Mouse (Mus musculus) embryonic facial prominence, embryonic 13.5 days (tissue): ENCODE results near the gene Nrxn2. TPM values are rescaled to one million over a fixed set of nuclear protein-coding genes. Genes with fewer than 3 reads are reported as not detected.
A peak's percentile ranks its signal among the peaks of the same experiment; 100 is the strongest.

ENCODE experiments used
- ATAC-seq: fragments of 200-750 bp; cut with Nextera tagmentation; 2 replicates; pipeline ENCODE4 v1.8.0; 2017; ENCODE audit warnings: low read depth; ENCODE audit not compliant: insufficient number of reproducible peaks, insufficient read depth, low FRiP score, low TSS enrichment
- H3K27ac ChIP-seq: fragments of 300-500 bp; sonication (generic); 2 replicates; pipeline ENCODE4 v1.5.1; 2015; ENCODE audit warnings: moderate library complexity, mild to moderate bottlenecking, inconsistent platforms
- H3K27me3 ChIP-seq: fragments of 300-500 bp; sonication (generic); 2 replicates; pipeline ENCODE4 v1.6.1; 2015; ENCODE audit warnings: mild to moderate bottlenecking, inconsistent platforms
- H3K36me3 ChIP-seq: fragments of 300-500 bp; sonication (generic); 2 replicates; pipeline ENCODE4 v1.6.1; 2015; ENCODE audit warnings: mild to moderate bottlenecking, inconsistent platforms
- H3K4me1 ChIP-seq: fragments of 300-500 bp; sonication (generic); 2 replicates; pipeline ENCODE4 v1.6.1; 2015; ENCODE audit warnings: inconsistent platforms
- H3K4me2 ChIP-seq: fragments of 300-500 bp; sonication (generic); 2 replicates; pipeline ENCODE4 v1.6.1; 2015; ENCODE audit warnings: moderate library complexity, mild to moderate bottlenecking, inconsistent platforms
- H3K4me3 ChIP-seq: fragments of 300-500 bp; sonication (generic); 2 replicates; pipeline ENCODE4 v1.5.1; 2015; ENCODE audit warnings: mild to moderate bottlenecking, inconsistent platforms
- H3K9ac ChIP-seq: fragments of 300-500 bp; sonication (generic); 2 replicates; pipeline ENCODE4 v1.6.1; 2015; ENCODE audit warnings: mild to moderate bottlenecking, inconsistent platforms
- H3K9me3 ChIP-seq: fragments of 300-500 bp; sonication (generic); 2 replicates; pipeline ENCODE4 v1.6.1; 2016; ENCODE audit warnings: inconsistent platforms
- WGBS: fragments of 180-500 bp; shearing (Covaris S2); methylation state at CpG from one replicate; pipeline ENCODE4 v1.1.7; 2015; ENCODE audit warnings: mixed read lengths; 5-methylcytosine and 5-hydroxymethylcytosine counted together
- polyA plus RNA-seq: library from polyadenylated mRNA; unstranded; fragments of >200 nt; fragmentation: Nextera tagmentation; extraction: Ambion mirVana; gene quantifications from 2 replicates; pipeline ENCODE4 v1.2.1, GENCODE M21; 2015

Nrxn2 gene
- polyA plus RNA-seq, 1 experiment from 2014 or later: 2.0 TPM

DNA sequence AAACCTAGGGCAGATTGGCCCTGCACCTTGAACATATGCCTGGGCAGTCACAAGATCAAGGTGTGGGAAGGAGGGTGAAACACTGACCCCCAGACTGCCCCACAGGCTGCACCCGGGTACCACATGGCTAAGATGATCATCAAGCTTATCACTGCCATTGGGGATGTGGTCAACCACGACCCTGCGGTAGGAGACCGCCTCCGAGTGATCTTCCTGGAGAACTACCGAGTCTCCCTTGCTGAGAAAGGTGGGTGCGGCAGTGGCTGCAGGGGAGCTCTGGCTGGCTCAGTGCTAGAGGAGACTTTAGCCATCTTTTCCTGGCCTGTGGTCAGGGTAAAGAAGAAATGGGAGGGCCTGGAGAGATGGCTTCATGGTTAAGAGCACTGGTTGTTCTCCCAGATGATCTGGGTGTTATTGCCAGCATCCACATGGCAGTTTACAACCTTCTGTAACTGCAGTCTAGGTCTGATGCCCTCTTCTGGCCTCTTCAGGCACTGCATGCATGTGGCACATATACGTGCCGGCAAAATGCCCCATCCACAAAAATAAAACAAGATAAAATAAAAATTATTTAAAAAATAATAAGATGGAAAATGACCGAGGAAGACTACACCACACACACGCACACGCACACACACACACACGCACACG is 25.7 kb upstream of the Nrxn2 start:
- Histone ChIP-seq H3K36me3 (no peaks in the 10 kb centered on the region), H3K9me3 (no peaks in the 10 kb centered on the region), H3K4me3 (no peak overlapping the region), H3K27me3 (peaks cover 21% of the 10 kb centered on the region), H3K4me1 (peaks cover 10% of the 10 kb centered on the region), H3K4me2 (no peak overlapping the region), H3K9ac (no peak overlapping the region), H3K27ac (no peak overlapping the region)
- WGBS: 90% methylated on average over 14 of the region's 14 CpGs
- ATAC-seq: no peak

DNA sequence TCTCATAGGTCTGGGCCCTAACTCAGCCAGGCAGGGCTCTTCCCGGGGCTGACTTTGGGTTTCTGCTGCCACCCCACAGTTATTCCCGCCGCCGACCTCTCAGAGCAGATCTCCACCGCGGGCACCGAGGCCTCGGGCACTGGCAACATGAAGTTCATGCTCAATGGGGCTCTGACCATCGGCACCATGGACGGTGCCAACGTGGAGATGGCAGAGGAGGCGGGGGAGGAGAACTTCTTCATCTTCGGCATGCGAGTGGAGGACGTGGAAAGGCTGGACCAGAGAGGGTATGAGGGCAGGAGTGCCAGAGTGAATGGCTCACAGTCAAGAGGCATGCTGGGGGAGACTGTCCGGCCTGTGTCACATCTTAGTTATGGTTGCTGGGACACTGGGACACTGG is 24.9 kb upstream of the Nrxn2 start:
- no peak overlapping the region for H3K27ac ChIP-seq
- H3K4me2 ChIP-seq: no peak overlapping the region
- H3K4me3 ChIP-seq: no peak overlapping the region
- peaks cover 14% of the 10 kb centered on the region for H3K4me1 ChIP-seq
- H3K36me3 ChIP-seq: no peaks in the 10 kb centered on the region
- no peak overlapping the region for H3K9ac ChIP-seq
- H3K9me3 ChIP-seq: no peaks in the 10 kb centered on the region
- peaks cover 26% of the 10 kb centered on the region for H3K27me3 ChIP-seq
- WGBS: 84% methylated on average over 16 of the region's 16 CpGs
- no peak for ATAC-seq

DNA sequence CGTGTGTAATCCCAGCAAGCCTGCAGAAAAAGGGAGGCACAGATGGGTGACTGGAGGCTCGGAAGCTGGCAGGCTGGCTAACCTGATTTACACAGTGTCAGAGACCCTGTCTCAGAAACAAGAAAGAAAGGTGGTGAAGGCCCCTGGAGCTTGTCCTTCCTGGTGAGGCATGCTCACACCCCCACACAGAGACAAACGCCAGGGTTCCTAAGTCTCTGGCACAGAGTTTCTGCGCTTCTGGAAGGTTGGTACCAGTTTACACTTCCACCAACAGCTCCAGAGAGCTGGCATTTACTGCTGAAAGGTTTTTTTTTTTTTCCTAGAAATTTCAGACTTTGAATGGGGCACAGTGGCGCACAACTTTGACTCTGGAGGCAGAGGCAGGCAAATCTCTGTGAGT is 22.3 kb upstream of the Nrxn2 start:
- peaks cover 41% of the 10 kb centered on the region for H3K27me3 ChIP-seq
- no peak overlapping the region for H3K9ac ChIP-seq
- no peak for ATAC-seq
- peaks cover 29% of the 10 kb centered on the region for H3K4me1 ChIP-seq
- H3K4me2 ChIP-seq: no peak overlapping the region
- H3K27ac ChIP-seq: no peak overlapping the region
- no peaks in the 10 kb centered on the region for H3K9me3 ChIP-seq
- WGBS: 90% methylated on average over 5 of the region's 5 CpGs
- no peak overlapping the region for H3K4me3 ChIP-seq
- no peaks in the 10 kb centered on the region for H3K36me3 ChIP-seq

DNA sequence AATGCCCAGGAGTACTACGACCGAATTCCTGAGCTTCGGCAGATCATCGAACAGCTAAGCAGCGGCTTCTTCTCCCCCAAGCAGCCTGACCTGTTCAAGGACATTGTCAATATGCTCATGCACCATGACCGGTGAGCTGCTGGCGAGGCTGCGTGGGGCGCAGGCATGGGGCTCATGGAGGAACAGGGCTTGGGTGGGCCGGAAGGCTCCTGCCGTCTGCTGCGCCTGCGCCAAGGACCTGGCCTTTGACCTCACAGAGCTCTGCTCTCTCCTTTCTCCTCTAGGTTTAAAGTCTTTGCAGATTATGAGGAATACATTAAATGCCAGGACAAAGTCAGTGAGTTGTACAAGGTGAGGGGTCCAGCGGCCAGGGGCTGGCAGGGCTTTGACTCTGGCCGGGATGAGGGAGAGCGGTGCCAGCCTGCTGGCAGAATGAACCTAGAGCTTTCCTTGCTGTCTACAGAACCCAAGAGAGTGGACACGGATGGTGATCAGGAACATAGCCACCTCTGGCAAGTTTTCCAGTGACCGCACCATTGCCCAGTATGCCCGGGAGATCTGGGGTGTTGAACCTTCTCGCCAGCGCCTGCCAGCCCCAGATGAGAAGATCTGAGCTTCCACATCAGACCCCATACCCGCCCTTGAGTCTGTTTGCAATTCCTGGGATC is 20.8 kb upstream of the Nrxn2 start:
- H3K27ac ChIP-seq: no peak overlapping the region
- no peak overlapping the region for H3K9ac ChIP-seq
- peaks cover 55% of the 10 kb centered on the region for H3K27me3 ChIP-seq
- no peak for ATAC-seq
- 82% methylated on average over 22 of the region's 22 CpGs for whole genome bisulfite sequencing
- no peak overlapping the region for H3K4me2 ChIP-seq
- H3K4me1 ChIP-seq: peaks cover 42% of the 10 kb centered on the region
- H3K36me3 ChIP-seq: no peaks in the 10 kb centered on the region
- H3K4me3 ChIP-seq: no peak overlapping the region
- H3K9me3 ChIP-seq: no peaks in the 10 kb centered on the region

DNA sequence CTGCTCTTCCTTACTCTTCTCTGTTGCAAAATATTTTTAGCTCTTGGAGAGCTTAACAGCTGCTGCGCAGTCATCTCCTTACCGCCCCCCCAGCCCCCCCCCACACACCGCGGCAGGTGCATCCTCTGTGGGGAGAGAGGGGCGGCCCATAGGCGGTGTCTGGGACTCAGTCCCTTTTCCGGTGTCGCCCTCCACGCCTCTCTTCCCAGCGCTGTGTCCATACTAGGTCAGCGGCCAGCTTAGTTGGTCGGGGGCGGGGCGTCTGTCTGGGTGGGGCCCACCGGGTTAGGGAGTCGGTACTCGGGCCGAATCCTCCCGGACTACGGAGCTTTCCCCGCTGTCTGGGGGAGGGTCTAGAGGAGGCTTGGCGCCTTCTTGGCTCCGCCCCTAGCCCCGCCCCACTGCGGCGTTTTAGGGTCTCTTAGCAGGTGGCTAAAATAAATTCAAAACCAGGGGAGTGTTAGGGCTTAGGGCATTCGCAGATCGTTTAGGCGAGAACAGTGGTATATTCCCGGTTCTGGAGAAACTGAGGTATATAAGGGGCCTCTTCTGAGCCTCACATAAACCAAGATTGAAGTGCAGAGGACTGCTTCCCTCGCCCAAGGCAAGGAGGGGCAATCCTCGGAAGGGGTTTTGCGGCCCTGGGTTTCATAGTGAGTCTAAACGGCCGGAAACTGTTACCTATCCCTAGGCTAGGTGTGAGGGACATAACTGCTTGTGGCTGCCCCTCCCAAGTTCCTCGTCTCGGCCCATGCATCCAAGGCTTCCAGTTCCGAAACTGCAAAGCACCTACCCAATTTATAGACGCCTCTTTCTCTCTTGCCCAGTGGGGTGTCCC is 19.9 kb upstream of the Nrxn2 start:
- peak overlapping the region; percentile 64 for H3K4me3 ChIP-seq
- peak; percentile 49 for ATAC-seq
- H3K36me3 ChIP-seq: no peaks in the 10 kb centered on the region
- peak overlapping the region; percentile 7; the same call in 1 of the 2 replicates for H3K27ac ChIP-seq
- H3K4me1 ChIP-seq: peaks cover 49% of the 10 kb centered on the region
- WGBS: under 1% methylated on average over 39 of the region's 39 CpGs
- H3K9ac ChIP-seq: peak overlapping the region; percentile 75; the same call in 1 of the 2 replicates
- H3K4me2 ChIP-seq: peak overlapping the region; percentile 99
- H3K9me3 ChIP-seq: no peaks in the 10 kb centered on the region
- peaks cover 65% of the 10 kb centered on the region for H3K27me3 ChIP-seq

DNA sequence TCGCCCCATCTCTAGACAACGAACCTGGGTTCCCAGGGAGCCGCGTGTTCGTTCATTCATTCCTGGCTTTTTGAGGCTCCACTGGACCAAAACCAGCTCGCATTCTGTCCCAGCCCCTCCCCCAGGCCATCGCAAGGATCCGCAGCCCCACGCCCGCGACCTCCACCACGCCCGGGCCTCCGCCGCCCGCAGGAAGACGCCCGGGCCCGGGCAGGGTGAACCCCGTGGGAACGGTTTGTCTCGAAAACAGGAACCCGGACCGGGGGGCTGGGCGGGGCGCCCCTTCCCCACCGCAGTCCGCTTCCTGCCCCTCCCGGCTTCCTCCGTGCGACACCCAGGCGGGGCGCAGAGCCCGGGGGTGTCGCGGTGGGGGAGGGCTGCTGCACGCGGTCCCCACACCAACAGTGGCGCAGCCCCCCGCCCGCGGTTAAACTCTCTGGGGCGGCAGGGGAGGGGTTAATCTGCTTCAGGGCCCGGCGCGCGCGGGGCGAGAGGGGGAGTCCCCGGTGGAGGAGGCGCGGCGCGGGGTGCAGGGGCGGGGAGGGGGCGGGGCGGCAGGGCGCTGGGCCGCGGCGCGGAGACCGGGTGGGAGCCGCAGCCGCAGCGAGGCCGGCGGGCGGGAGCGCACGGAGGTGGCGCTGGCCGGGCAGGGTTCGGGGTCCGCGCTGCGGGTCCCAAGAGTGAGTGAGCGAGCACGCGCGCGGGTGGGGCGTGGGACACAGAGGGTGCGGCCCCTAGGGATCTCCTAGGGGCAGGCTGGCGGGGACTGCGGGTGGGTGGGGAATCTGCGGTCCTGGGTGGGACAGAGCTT is 19.0 kb upstream of the Nrxn2 start, which contains the start of gene Rasgrp2:
Rasgrp2 (plus strand) TSS at position 56 of the 811 bp plus-strand sequence.
- Histone ChIP-seq H3K9me3 (no peaks in the 10 kb centered on the region), H3K9ac (peak within 1 kb of the TSS; percentile 75), H3K36me3 (no peaks in the 10 kb centered on the region), H3K4me1 (peaks cover 49% of the 10 kb centered on the region), H3K4me3 (peak within 1 kb of the TSS; percentile 64), H3K27me3 (peaks cover 68% of the 10 kb centered on the region), H3K27ac (peak within 1 kb of the TSS; percentile 33), H3K4me2 (peak within 1 kb of the TSS; percentile 99)
- no peak for ATAC-seq
- WGBS: under 1% methylated on average over 79 of the region's 87 CpGs

DNA sequence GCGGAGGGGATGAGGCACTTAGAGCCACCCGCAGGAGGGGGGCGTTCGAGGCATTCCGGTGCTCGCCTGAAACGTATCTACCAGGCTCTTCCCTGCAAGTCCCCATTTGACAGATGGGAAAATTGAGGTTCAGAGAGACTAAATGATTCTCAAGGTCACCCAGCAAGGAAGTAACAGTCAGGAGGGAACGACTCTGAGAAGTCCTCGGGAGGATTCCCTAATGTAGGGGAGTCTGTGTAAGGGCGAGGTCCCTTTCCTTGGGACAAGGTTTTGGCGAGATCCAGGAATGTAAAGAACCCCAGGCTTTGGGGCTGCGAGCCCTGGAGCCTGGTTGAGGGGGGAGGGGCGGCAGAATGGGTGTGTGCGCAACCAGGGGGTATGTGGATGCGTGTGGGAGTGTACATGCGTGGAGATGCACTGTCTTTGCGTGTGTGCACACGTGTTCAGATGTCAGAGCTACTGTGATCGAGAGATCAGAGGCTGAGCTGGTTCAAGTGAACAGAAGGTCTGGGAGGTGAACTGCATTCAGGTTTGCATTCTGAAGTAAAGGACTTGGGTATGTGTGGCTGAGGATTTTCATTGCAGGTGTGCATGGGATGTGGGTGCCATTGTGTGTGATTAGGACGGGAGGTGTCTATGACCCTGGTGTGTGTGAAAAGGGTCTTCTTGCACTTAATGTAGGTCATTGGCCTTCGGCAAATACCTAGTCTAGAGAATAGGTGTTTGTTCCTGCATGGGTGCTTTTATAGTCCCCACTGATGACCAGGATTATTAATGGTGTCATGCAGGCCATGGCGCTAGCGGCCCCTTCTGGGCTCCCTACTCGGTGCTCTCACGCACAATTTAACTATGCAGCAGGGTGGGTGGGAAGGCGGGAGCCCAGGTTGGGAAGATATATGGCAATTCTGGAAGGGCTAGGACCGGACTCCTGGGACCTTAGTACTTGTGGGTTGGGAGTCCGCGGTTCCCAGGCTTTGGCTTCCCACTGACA is 18.1 kb upstream of the Nrxn2 start:
- no peaks in the 10 kb centered on the region for H3K9me3 ChIP-seq
- no peaks in the 10 kb centered on the region for H3K36me3 ChIP-seq
- peaks cover 68% of the 10 kb centered on the region for H3K27me3 ChIP-seq
- H3K4me1 ChIP-seq: peaks cover 49% of the 10 kb centered on the region
- peak overlapping the region; percentile 99 for H3K4me2 ChIP-seq
- no peak for ATAC-seq
- peak overlapping the region; percentile 75 for H3K9ac ChIP-seq
- H3K4me3 ChIP-seq: peak overlapping the region; percentile 64
- H3K27ac ChIP-seq: peak overlapping the region; percentile 33; the same call in 1 of the 2 replicates
- 4% methylated on average over 29 of the region's 29 CpGs for WGBS

DNA sequence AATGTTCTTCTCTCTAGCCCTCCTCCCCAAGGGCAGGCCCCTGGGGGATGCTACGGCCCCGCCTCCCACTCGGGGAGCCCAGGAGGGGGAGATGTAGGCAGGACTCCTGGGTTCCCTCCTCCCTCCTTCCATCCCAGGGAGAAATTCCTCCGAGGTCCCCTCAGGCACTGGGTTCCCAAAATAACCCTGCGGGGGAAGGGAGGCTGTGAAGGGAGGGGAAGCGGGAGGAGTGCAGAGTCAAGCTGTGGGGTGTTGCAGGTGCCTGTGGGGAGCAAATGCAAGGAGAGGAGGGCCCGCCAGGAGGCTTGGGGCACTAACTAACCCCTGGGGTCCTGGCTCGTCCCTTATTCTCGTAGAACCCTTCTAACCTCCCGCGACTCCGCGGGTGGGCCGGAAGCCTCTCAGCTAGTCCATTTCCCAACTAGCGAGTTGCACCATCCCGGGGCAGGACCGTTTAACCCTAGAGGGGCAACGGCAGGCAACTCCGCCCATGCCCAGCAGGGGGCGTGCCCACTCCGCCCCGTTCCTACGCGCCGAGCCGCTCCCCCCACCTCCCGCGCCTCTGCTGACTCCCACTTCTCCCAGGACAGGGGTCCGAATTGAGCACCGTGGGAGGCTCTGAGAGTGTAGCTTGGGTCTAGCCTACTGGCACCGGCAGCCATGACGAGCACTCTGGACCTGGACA is 17.3 kb upstream of the Nrxn2 start:
- Histone ChIP-seq H3K9ac (peak overlapping the region; percentile 68), H3K27me3 (peaks cover 68% of the 10 kb centered on the region), H3K4me3 (peak overlapping the region; percentile 64), H3K4me2 (peak overlapping the region; percentile 99), H3K9me3 (no peaks in the 10 kb centered on the region), H3K4me1 (peaks cover 49% of the 10 kb centered on the region), H3K36me3 (no peaks in the 10 kb centered on the region), H3K27ac (peak overlapping the region; percentile 28; the same call in 1 of the 2 replicates)
- WGBS: under 1% methylated on average over 32 of the region's 32 CpGs
- no peak for ATAC-seq

DNA sequence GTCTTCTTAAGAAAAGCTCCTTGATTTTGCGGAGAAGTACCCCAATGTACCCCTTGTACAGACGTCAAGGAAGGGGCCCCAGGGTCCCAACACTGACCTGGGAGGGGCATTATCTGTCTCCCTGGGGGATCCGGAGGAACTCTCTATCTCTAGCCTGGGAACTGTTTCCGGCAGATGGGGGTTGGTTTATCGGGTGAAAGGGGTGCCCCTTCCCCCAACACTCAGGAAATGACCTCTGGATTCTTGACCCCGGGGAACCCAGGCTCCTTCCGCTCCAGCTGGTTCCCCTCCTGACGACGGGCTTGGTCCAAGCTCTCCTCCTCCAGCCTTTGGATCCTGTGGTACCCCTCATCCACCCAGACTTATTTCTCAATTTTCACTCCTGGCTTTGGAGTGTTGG is 16.6 kb upstream of the Nrxn2 start:
- peaks cover 68% of the 10 kb centered on the region for H3K27me3 ChIP-seq
- H3K4me2 ChIP-seq: peak overlapping the region; percentile 99
- 8% methylated on average over 9 of the region's 9 CpGs for WGBS
- H3K4me3 ChIP-seq: peak overlapping the region; percentile 64
- peak overlapping the region; percentile 68; the same call in 1 of the 2 replicates for H3K9ac ChIP-seq
- H3K4me1 ChIP-seq: peaks cover 49% of the 10 kb centered on the region
- ATAC-seq: no peak
- H3K9me3 ChIP-seq: no peaks in the 10 kb centered on the region
- H3K36me3 ChIP-seq: no peaks in the 10 kb centered on the region
- no peak overlapping the region for H3K27ac ChIP-seq

DNA sequence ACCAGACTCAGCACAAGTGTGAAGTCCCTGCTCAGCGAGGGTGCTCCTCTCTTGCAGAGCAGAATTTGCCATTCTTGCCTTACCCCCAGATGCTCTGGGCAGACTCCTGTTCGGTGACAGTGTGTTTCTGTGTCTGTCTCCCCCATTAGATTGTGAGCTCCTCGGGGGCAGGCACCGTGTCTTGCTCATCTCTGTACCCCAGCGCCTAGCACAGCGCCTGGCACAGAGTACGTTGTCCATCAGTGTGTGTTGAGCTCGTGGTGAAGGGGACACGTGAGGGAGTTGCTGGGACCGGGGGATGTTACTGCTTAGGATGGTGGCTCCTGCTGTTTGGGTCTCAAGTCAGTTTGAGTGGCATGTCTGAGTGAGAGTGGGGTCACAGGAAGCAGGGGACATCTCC is 14.7 kb upstream of the Nrxn2 start:
- Histone ChIP-seq H3K4me1 (peaks cover 43% of the 10 kb centered on the region), H3K27ac (no peak overlapping the region), H3K9me3 (no peaks in the 10 kb centered on the region), H3K27me3 (peaks cover 51% of the 10 kb centered on the region), H3K4me2 (no peak overlapping the region), H3K36me3 (no peaks in the 10 kb centered on the region), H3K9ac (no peak overlapping the region), H3K4me3 (no peak overlapping the region)
- ATAC-seq: no peak
- 81% methylated on average over 10 of the region's 10 CpGs for WGBS
